Mouse (Mus musculus) CH12.LX (cell line): ENCODE results near the gene Cfap157. TPM values are rescaled to one million over a fixed set of nuclear protein-coding genes. Genes with fewer than 3 reads are reported as not detected.

Experiments used
- DNase-seq: peaks from one replicate; pipeline ENCODE4 v3.0.0-alpha.2; 2013; ENCODE audit errors: extremely low read depth
- H3K27ac ChIP-seq: 2 replicates; pipeline ENCODE4 v1.5.1; 2012; ENCODE audit warnings: low read depth, mild to moderate bottlenecking, control low read depth, moderate library complexity; ENCODE audit not compliant: insufficient read depth
- H3K27me3 ChIP-seq: replicated peaks from 2 replicates; pipeline ENCODE3; 2012; ENCODE audit warnings: inconsistent platforms
- H3K36me3 ChIP-seq, 2 experiments: replicated peaks in 1 of 2; 2 replicates each; pipeline versions ENCODE3 to v1.6.1; 2012; ENCODE audit warnings: inconsistent platforms in 1 of 2, low read length in 1 of 2, mild to moderate bottlenecking in 1 of 2, mixed read lengths in 1 of 2, moderate library complexity in 1 of 2; ENCODE audit not compliant: control insufficient read depth in 1 of 2, insufficient read depth in 1 of 2
- H3K4me1 ChIP-seq, 2 experiments: 2 replicates each; pipeline ENCODE4 v1.6.1; 2012; ENCODE audit warnings: inconsistent platforms in 1 of 2, moderate library complexity in 1 of 2; ENCODE audit not compliant: insufficient read depth in 2 of 2, control insufficient read depth in 1 of 2
- H3K4me2 ChIP-seq: 2 replicates; pipeline ENCODE4 v1.6.1; 2012; ENCODE audit warnings: low read depth, mild to moderate bottlenecking, control low read depth; ENCODE audit not compliant: poor library complexity, insufficient read depth, severe bottlenecking
- H3K4me3 ChIP-seq, 3 experiments: fragments of 150-350 bp in 1 of 3; sonication (generic) in 1 of 3; replicated peaks in 1 of 3; 2 replicates each; pipeline versions ENCODE3 to v1.5.1; 2011 to 2012; ENCODE audit warnings: low read depth in 2 of 3, low read length in 2 of 3, mild to moderate bottlenecking in 2 of 3, moderate library complexity in 2 of 3, control low read depth in 1 of 3, improper control_type of control experiment in 1 of 3, inconsistent platforms in 1 of 3, mixed read lengths in 1 of 3; ENCODE audit not compliant: poor library complexity in 1 of 3
- H3K79me2 ChIP-seq: replicated peaks from 2 replicates; pipeline ENCODE4 v1.6.1; 2012; ENCODE audit warnings: mild to moderate bottlenecking, moderate library complexity; ENCODE audit not compliant: control insufficient read depth, poor library complexity, insufficient read depth, severe bottlenecking; ENCODE audit errors: extremely low read depth
- H3K9ac ChIP-seq: 2 replicates; pipeline ENCODE4 v1.6.1; 2012; ENCODE audit warnings: low read depth, mild to moderate bottlenecking, control low read depth, moderate library complexity; ENCODE audit not compliant: insufficient read depth
- H3K9me3 ChIP-seq: replicated peaks from 2 replicates; pipeline ENCODE3; 2012; ENCODE audit warnings: low read length, inconsistent platforms, mixed read lengths
- CHD2 ChIP-seq: IDR thresholded peaks from 2 replicates; pipeline ENCODE4 v1.6.1; 2011; ENCODE audit warnings: low read length, improper control_type of control experiment
- CTCF ChIP-seq, 2 experiments: IDR thresholded peaks in 1 of 2; conservative IDR thresholded peaks in 1 of 2; 2 replicates each; pipeline ENCODE4 v1.5.1; 2011 to 2012; ENCODE audit warnings: low read depth in 2 of 2, low read length in 2 of 2, improper control_type of control experiment in 1 of 2, inconsistent platforms in 1 of 2, mild to moderate bottlenecking in 1 of 2, moderate library complexity in 1 of 2
- ELF1 ChIP-seq: IDR thresholded peaks from 2 replicates; pipeline ENCODE4 v1.6.1; 2014; ENCODE audit warnings: low read depth, mild to moderate bottlenecking, inconsistent platforms, low read length, improper control_type of control experiment
- ETS1 ChIP-seq: conservative IDR thresholded peaks from 2 replicates; pipeline ENCODE4 v1.6.1; 2012; ENCODE audit warnings: low read depth, mild to moderate bottlenecking, inconsistent platforms, low read length, improper control_type of control experiment, moderate library complexity
- IRF4 ChIP-seq: IDR thresholded peaks from 2 replicates; pipeline ENCODE4 v1.6.1; 2014; ENCODE audit warnings: low read depth, mild to moderate bottlenecking, inconsistent platforms, low read length, improper control_type of control experiment
- KAT2A ChIP-seq: IDR thresholded peaks from 2 replicates; pipeline ENCODE4 v1.6.1; 2012; ENCODE audit warnings: low read length, improper control_type of control experiment, inconsistent platforms; ENCODE audit not compliant: insufficient replicate concordance
- MAX ChIP-seq: IDR thresholded peaks from 2 replicates; pipeline ENCODE4 v1.6.1; 2011; ENCODE audit warnings: low read length, improper control_type of control experiment
- MAZ ChIP-seq: IDR thresholded peaks from 2 replicates; pipeline ENCODE4 v1.6.1; 2012; ENCODE audit warnings: low read depth, mild to moderate bottlenecking, inconsistent platforms, low read length, improper control_type of control experiment, moderate library complexity
- MEF2A ChIP-seq: IDR thresholded peaks from 2 replicates; pipeline ENCODE4 v1.6.1; 2014; ENCODE audit warnings: low read depth, mild to moderate bottlenecking, inconsistent platforms, low read length, improper control_type of control experiment, borderline replicate concordance
- MXI1 ChIP-seq: IDR thresholded peaks from 2 replicates; pipeline ENCODE4 v1.6.1; 2011; ENCODE audit warnings: mild to moderate bottlenecking, low read depth, low read length, improper control_type of control experiment
- MYC ChIP-seq: IDR thresholded peaks from 2 replicates; pipeline ENCODE4 v1.6.1; 2011; ENCODE audit warnings: low read depth, mild to moderate bottlenecking, improper control_type of control experiment, low read length
- NELFE ChIP-seq: IDR thresholded peaks from 2 replicates; pipeline ENCODE4 v1.6.1; 2011; ENCODE audit warnings: low read depth, low read length, improper control_type of control experiment
- NRF1 ChIP-seq: IDR thresholded peaks from 2 replicates; pipeline ENCODE4 v1.6.1; 2014; ENCODE audit warnings: low read depth, mild to moderate bottlenecking, inconsistent platforms, low read length, improper control_type of control experiment, moderate library complexity
- PAX5 ChIP-seq: IDR thresholded peaks from 2 replicates; pipeline ENCODE4 v1.6.1; 2012; ENCODE audit warnings: low read length, inconsistent platforms, mixed read lengths
- USF1 ChIP-seq: IDR thresholded peaks from 2 replicates; pipeline ENCODE4 v1.6.1; 2014; ENCODE audit warnings: low read depth, mild to moderate bottlenecking, inconsistent platforms, low read length, improper control_type of control experiment
- USF2 ChIP-seq: conservative IDR thresholded peaks from 2 replicates; pipeline ENCODE4 v1.6.1; 2011; ENCODE audit warnings: low read depth, low read length, improper control_type of control experiment
- ZC3H11A ChIP-seq: IDR thresholded peaks from 2 replicates; pipeline ENCODE4 v1.6.1; 2012; ENCODE audit warnings: low read depth, mild to moderate bottlenecking, inconsistent platforms, low read length, improper control_type of control experiment
- ZKSCAN1 ChIP-seq: IDR thresholded peaks from 2 replicates; pipeline ENCODE4 v1.6.1; 2012; ENCODE audit warnings: low read depth, inconsistent platforms, low read length, improper control_type of control experiment, borderline replicate concordance
- ZNF384 ChIP-seq: IDR thresholded peaks from 2 replicates; pipeline ENCODE4 v1.6.1; 2012; ENCODE audit warnings: low read depth, low read length, improper control_type of control experiment, inconsistent platforms
- dilution Hi-C: fragments of 300-500 bp; cut with MboI; formaldehyde crosslinking; loops from 2 replicates; pipeline ENCODE4 v1.14.3; 2020; ENCODE audit warnings: low sequenced_read_pairs; ENCODE audit not compliant: extremely low pct_unique_long_range_greater_than_20kb, extremely low pct_ligation_motif_present
- in situ Hi-C: fragments of 300-500 bp; cut with MboI; formaldehyde crosslinking; loops from 3 replicates; pipeline ENCODE4 v1.14.3; 2019; ENCODE audit warnings: low sequenced_read_pairs, low pct_ligation_motif_present, low pct_unique_long_range_greater_than_20kb, mixed read lengths
- polyA plus RNA-seq: library from polyadenylated mRNA; unstranded; fragments of >175 nt; gene quantifications from 2 replicates; pipeline ENCODE4 v1.2.1, GENCODE M21; 2012; ENCODE audit warnings: low read depth; ENCODE audit not compliant: insufficient read length
- total RNA-seq, 2 experiments: library from RNA; depleted of rRNA; stranded (reverse); fragments of 300-350 nt in 1 of 2; fragments of >200 nt in 1 of 2; gene quantifications; 2 replicates each; pipeline ENCODE4 v1.2.3; 2012 to 2014

Cfap157 gene
- total and polyA plus RNA-seq, 3 experiments, result 0.23 TPM; not detected in 2

DNA sequence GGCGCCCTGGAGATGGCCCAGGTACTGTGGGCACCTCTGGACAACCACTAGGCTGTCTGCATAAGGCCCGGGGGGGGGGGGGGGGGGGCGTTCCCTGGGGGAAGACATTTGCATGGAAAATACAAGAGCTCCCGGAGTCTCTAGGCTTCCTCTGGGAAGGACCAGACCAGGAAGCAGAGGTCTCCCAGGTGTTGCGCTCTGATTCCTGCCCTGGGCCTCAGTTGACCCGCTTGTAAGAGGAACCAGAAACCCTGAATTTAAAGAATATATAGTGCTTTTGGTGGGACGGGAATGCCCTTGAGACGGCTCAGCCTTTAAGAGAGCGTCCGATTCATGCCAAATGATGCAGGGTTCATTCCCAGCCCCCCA lies 32.6 kb downstream of the Cfap157 start:
- no peaks in the 10 kb centered on the region for H3K9me3 ChIP-seq
- DNase-seq, result no peak
- H3K4me2 ChIP-seq, result no peak overlapping the region
- no peaks in the 10 kb centered on the region for H3K27me3 ChIP-seq
- no peak overlapping the region for H3K27ac ChIP-seq
- H3K79me2 ChIP-seq, result no peaks in the 10 kb centered on the region
- dilution Hi-C loops, result no loop called here
- H3K36me3 ChIP-seq, result peaks cover 63 to 84% of the 10 kb centered on the region in 2 experiments
- TF ChIP-seq USF1 (no peak), MYC (no peak), NELFE (no peak), CTCF (conservative IDR thresholded peaks at IDR 0.05 in 1 of 2, IDR thresholded peaks at IDR 0.05 in 1 of 2; ENCODE audit: low read depth in 2 of 2, low read length in 2 of 2) (no peak), IRF4 (no peak), ZC3H11A (no peak), ELF1 (no peak), KAT2A (no peak), USF2 (no peak), PAX5 (no peak), MXI1 (no peak), NRF1 (no peak), ETS1 (no peak), CHD2 (no peak), ZKSCAN1 (no peak), MAX (no peak), ZNF384 (no peak), MAZ (no peak), MEF2A (no peak)
- TF ChIP-seq, all 38 proteins: peak for 0
- Histone ChIP-seq H3K4me3 (no peak overlapping the region), H3K9ac (no peak overlapping the region), H3K4me1 (peaks cover 0 to 17% of the 10 kb centered on the region in 2 experiments; a peak in 1 of 4 replicates)
- in situ Hi-C loops, result no loop called here

DNA sequence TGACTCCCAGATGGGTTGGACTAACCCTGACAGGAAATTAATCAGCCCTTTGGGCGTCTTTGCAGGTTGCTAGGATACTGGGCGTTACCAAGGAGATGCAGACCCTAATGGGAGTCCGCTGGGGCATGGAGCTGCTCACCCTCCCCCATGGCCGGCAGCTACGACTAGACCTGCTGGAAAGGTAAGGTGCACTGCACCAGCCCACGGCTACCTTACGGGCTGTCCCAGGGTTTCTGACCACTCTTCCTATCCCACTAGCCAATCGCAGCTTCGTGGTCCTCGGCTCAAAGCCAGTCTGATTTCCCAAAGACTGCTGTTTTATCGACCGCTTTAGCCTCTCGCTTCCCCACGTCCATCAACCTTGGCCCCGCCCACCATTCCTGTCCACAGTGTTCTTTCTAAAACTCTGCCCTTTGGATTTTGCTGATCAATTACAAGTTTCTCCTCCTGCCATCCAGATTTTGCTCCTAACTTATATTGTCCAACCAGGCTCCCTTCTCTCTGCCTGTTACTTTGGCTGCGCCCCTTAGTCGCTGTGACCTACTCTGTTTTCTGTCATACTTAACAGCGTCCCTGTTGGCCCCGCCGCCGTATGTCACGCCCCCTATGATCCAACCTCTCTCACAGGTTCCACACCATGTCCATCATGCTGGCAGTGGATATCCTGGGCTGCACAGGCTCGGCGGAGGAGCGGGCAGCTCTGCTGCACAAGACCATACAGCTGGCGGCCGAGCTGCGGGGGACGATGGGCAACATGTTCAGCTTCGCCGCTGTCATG lies 33.2 kb downstream of the Cfap157 start:
- Histone ChIP-seq H3K27me3 (no peaks in the 10 kb centered on the region), H3K4me1 (peaks cover 0 to 17% of the 10 kb centered on the region in 2 experiments; a peak in 1 of 4 replicates), H3K4me2 (no peak overlapping the region), H3K4me3 (no peak overlapping the region), H3K9ac (no peak overlapping the region), H3K36me3 (peaks cover 69 to 89% of the 10 kb centered on the region in 2 experiments), H3K9me3 (no peaks in the 10 kb centered on the region), H3K79me2 (no peaks in the 10 kb centered on the region), H3K27ac (no peak overlapping the region)
- in situ Hi-C loops (no loop called here), dilution Hi-C loops (no loop called here)
- no peak for TF ChIP-seq CTCF (conservative IDR thresholded peaks at IDR 0.05 in 1 of 2, IDR thresholded peaks at IDR 0.05 in 1 of 2; ENCODE audit: low read depth in 2 of 2, low read length in 2 of 2)
- DNase-seq, result no peak
